Mouse (Mus musculus) cerebellum, adult 9-11 months (tissue): ENCODE results near the gene Ggcx.
A peak's percentile ranks its signal among the peaks of the same experiment; 100 is the strongest.
"Not testable (repeated sequence)": the region's sequence is repeated elsewhere in the genome, so short reads cannot be mapped to it uniquely, and the experiment has no call there.

Experiments
- DNase-seq: peaks from one replicate; pipeline ENCODE4 v3.0.0; 2022

Ggcx gene

DNA sequence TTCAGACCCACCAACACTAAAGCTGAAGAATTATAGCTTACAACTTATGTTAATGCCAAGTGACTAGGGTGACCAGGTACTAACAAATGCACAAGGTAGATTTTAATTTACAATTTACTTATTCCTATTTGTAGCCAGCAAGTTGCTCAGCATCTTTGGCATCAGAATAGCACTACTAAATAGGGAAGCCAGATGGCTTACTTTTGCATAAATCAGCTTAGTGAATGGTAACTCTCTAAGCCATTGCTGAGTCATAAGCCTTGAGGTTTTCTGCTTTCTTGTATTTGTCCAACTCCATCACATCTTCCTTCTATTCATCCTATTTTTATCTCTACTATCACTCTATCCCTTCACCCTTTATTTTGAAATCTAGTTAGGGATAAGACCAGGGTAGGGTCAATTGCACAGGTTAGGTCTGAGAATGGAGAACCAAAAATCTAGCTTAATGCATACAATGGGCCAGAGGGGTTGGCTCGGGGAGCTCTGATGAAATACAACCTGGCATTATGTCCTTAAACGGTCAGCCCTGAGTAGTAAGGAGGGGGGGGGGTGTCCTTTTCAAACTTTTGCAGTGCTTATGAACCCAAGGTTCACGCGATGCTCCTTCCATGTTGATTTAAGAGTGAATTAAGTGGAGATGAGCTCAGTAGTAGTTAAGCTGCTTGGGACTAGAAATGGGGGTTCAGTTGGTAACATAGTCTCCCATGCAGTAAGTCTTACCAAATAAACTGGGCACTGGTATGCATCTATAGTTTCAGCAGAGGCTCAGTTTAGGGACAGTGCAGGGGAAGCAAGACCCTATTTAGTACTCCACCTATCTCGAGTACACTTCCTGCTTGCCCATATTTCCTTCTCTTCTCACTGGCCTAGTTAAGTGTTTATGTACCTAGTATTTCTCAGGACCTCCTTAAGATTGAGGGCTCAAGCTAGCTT is 17.1 kb downstream of the Ggcx start:
- no peak for DNase-seq

DNA sequence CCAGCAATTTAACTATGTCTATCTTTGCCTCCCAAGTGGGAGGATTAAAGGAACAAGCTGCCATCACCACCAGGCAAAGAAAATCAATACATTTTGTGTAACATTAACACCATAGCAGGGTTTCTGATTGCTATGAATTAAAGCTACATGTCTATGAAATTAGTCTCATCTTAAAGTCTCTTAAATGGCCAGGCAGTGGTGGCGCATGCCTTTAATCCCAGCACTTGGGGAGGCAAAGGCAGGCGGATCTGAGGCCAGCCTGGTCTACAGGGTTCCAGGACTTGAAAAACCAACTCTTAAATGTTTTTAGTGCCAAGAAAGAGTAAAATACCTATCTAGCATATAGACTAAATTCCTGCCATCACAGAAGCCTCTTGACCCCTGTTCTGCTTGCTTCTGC is 18.0 kb downstream of the Ggcx start:
- no peak for DNase-seq

DNA sequence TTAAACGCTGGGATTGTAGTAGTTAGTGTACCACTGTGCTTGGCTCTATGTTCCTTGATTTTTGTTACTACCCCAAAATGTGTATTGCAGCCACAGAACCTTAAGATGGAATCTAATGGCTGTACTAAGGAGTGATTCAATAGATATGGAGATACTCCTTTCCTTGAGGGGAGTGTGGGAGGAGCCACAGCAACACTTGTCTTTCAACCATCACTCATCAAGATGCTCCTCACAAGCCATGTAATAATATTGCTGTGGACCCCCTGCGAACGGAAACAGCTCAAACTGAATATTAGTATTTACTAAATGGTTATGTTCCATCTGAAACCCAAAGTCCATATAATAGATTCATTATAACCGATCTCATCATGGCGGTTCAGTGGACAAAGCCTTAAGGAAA is 24.1 kb downstream of the Ggcx start:
- no peak for DNase-seq

DNA sequence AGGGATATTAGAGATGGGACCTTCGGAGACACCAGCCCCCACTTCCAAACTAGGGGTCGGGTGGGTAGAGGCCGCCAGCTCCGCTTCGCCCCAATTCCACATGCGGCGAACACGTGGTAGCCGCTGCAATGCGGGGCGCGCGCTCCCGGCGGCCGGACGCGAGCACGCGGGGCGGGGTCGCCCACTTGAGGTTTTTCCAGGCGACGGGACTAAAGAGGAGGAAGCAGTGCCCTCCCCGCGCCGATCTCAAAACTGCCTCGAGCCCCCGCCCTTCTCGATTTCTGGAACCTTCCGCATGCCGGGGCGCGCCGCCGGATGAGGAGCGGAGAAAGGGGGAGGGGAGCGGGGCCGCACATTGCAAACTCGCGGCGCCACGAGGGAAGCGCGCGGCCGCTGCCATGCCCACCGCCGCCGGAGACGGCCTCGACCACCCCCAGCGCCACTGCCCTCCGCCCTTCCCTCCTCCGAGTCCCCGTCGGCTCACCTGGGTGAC is 24.8 kb downstream of the Ggcx start:
- peak; percentile 95 for DNase-seq

DNA sequence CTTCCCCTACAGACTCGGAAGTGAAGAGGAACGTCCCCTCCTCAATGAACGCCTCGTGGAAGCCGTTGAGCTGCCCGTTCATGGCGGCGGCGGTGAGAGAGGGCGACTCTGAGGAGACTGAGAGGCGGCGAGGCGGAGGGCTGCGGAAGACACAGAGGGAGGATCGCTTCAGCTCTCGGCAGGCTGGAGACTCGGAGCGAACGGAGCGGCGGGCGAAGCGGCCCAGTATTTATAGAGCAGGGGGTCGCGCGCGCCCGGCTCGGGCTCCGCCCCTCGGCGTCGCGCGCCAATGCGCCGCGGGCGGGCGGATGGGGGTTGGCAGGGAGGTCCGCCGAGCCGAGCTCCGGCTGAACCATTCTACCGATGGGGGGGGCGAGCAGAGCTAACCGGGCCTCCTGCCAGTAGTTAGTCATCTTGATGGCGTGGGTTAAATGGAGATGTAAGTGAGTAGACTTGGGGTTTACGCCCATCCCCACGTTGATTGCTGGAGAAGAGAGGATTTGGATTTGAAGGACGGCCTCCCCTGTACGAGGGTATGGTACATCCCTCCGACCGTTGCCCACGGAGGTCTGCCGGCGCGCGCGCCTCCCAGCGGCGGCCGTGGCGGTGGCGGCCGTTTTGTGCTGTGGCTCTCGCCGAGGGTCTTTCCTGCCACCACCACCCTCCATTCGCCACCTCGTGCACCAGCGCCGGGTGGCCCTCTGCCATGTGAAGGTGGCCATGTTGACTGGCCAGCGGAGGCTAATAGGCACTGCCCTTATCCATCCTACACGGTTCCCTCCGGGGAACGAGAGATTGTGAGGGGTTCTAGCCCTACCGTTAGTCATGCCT is 25.5 kb downstream of the Ggcx start, which contains the start of gene Mat2a:
Gene Mat2a (minus strand): TSS at position 204 of the 831 bp plus-strand sequence.
- peak; percentile 95 for DNase-seq

DNA sequence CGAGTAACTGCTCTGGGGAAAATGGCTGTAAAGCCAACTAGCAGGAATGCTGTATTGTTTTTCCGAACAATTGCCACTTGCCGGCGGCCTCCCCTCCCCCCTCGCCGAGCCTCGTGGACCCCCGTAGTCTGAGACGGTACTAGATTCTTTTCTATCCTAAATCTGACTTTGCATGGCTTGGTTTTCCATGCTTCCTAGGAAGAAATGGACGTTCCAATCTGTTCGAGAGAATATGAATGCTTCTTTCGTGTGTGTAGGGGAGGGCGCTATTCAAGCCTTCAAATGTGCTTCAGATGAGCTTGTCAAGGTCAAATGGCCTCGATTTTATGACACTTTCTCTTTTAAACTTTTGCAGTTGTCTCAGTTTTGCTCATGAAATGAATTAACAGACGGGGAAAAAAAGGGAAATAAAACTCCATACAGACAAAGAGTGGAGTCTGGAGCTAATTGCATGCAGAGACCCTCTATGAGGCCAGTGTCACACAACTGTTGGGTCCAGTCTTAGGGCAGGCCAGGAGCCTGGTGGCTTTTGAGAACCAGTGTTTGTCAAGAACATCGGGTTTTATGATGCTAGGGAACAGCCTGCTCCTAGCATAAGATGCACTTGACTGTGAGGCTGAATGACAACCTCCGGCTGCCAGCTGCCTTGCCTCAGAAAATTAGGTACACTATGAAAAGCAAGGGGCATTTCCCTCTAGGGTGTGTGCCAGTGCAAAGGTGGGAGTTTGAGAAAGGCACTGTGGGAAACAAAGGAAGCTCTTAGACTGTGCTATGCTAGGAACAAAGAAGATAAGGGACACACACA is 26.3 kb downstream of the Ggcx start:
- DNase-seq, result peak; percentile 56

DNA sequence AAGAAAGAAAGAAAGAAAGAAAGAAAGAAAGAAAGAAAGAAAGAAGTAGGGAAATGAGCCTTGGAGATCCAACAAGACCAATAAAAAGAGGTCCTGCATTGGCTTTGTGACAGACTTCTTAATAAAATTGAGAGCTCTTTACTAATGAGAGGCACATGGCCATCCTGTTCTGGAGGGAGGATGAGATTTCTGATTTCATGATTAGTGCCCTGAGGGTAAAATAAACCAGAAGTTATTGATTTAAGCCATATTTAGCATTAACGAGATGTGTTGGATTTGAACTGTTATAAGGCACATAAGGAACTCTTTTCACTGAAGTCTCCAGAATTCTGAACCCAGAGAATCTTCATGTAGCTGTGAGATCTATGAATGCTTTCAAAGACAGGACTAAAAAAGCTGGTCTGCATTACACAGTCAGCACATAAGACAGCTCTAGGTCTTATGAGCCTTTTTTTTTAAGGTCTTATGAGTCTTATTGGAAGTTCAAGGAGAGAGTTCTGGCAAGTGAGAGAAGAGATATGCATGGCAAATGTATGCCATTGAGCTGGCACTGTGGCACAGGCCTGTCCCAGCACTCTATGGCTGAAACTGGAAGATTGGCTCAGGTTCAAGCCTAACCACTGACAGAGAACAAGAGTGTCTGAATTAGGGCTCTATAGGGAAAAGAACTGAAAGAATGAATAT is 29.0 kb downstream of the Ggcx start:
- DNase-seq, result no peak

DNA sequence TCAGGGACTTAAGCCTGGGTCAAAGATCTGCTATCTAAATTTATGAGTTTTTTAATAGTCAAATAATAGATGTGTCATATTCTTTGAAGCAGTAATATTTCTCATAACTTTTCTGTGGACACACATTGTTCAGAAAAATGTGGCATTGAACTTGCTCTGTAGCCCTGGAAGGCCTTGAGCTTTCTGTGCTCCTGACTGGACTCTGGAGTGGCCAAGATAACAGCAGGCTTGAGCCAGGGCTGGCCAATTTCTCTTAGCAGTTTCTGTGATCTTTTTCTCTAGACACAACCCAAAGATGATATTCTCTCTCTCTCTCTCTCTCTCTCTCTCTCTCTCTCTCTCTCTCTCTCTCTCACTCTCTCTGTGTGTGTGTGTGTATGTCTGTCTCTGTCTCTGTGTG is 30.9 kb downstream of the Ggcx start:
- DNase-seq, result no peak

DNA sequence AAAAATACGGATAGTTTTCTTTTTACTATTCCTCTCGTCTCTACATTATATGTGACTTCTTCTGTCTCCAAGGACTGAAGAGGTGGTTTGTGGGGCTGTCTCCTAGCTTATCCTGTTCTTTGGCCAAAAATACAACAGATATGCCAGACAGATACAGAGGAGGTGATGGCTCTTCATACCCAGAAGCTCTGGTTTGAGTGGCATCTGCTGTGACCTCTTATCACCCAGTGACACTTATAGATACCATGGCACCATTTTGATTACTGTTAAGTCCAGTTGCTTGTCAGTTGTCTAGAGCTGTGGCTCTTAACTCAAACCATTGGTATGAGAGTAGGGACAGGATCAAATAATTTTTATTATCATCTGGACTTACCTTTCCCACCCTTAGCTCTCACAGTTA is 33.4 kb downstream of the Ggcx start:
- no peak for DNase-seq

DNA sequence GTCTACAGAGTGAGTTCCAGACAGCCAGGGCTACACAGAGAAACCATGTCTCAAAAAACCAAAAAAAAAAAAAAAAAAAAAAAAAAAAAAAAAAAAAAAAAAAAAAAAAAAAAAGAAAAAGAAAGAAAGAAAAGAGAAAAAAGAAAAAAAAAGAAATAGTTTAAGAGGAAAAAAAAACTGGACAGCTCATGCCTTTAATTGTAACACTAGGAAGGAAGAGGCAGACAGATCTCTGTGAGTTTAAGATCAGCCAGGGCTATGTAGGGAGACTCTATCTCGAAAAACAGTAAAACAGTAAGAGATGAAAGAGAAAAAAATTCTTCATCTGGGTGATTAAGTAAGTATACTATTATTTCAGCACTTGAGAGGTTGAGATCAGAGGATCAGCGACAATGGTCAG is 37.7 kb downstream of the Ggcx start:
- not testable (repeated sequence) for DNase-seq

DNA sequence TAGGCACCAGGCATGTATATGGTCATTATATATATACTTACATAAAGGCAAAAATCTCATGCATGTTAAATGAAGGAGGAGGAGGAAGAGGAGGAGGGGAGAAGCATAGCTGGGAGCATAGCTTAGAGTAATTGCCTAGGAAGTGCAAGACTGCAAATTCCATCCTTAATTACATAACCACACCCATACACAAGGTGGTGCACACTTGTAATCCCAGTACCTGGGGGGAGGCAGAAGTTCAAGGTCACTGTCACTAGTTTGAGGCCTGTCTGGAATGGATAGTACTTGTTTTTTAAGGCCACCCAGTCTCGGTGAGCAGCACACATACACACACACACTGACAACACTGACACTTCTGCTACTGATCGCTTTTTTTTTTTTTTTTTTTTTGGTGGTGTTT is 38.2 kb downstream of the Ggcx start:
- no peak for DNase-seq

DNA sequence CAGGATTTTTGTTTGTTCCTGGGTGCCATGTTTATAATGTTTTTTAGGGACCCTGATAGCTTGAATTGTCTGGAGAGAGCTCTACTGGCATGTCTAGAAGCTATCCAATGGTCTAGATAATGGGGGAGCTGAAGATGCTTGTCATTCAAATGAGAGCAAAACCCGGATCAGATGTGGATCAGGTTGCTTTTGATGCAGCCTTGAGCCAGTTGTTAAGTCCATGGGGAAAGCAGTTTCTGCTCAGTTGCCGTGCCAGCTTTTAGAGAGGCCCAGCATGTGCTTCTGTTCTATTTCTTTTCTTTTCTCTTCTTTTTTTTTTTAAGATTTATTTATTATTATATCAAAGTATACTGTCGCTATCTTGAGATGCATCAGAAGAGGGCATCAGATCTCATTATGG is 39.5 kb downstream of the Ggcx start:
- no peak for DNase-seq

DNA sequence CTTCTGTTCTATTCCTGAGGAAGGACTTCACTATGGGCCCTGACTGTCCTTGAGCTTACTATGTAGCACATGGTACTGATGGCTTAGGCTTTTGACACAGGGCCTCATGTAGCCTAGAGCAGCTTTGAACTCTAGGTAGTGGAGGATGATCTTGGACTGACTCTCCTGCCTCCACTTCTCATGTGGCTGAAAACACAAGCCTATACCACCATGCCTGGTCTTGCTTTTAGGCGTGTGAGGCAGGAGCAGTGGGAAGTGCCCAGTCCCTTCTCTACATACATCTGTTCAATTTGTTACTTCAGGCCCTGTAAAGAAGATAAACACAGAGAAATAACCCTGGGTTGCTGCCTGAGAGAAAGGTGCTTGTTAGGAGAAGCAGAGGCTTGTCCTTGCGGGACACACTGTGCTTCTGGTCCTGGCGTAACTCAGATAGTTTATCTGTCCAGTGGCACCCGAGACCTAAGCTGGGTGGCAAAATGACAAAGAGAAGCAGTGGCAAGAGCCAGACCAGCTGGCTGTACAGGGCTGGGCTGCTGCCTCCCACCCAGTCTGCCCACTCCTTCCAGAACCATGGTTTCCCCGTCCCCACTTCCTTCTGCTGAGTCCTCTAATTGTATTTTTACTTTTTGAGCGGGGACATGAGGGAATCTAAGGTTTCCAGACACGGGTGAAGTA is 40.1 kb downstream of the Ggcx start:
- no peak for DNase-seq

DNA sequence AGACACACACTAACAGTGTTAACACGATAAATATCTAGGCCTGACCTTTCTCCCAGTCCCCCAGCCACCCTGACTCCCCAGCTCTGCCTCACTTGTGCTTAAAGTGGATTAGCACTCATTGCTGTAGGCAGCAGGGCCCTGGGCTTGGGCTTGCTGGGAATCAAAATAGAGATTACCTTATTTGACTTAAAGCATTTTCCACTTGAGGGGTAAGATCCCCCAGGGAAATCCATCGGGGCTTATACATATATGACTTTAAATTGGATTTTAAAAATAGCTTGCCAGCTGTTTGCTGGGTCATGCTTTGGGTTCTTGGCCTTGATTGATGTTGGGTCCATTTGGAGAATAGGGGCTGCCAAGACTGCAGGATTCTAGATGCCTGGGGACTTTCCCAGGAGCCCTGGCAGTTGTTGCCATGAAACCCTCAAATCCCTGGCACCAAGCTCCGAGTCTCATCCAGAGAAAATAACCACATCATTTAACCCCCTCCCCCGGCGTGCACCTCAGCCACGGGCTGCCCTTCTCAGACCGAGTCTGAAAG is 40.8 kb downstream of the Ggcx start:
- DNase-seq, result no peak

DNA sequence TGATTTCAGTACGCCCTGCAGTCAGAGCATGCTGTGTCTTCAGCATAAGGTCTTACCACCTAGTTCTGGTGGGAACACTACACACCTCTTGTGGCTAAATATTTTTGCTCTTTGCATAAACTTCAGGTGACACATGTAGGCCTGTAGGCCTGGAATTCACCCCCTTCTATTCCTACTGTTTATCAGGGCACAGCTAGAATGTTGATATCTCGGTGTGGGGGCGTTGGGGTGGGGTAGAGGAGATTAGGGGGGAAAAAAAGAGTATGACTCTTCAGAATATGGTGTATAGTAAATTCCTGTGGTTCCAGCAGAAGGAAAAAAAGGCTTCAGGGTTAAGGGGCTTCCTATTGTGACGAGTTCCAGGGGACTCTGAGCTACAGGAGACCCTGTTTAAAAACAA is 42.5 kb downstream of the Ggcx start:
- no peak for DNase-seq

DNA sequence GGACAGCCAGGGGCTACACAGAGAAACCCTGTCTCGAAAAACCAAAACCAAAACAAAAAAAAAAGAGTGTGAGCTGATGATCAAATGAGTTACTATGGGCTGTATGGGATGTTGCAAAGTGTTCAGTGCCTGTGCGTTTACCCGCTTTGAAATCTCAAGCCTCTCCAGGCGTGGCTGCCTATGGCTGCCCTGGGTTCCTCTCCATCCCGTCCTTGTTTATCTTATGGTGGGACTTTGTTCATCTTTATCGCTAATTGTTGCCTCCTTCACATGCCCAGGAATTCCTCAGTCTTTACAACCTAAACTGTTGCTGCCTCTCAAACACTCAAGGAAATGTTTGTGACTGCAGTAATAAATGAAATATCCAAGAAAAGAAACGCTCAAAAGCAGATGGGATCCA is 44.3 kb downstream of the Ggcx start:
- no peak for DNase-seq

DNA sequence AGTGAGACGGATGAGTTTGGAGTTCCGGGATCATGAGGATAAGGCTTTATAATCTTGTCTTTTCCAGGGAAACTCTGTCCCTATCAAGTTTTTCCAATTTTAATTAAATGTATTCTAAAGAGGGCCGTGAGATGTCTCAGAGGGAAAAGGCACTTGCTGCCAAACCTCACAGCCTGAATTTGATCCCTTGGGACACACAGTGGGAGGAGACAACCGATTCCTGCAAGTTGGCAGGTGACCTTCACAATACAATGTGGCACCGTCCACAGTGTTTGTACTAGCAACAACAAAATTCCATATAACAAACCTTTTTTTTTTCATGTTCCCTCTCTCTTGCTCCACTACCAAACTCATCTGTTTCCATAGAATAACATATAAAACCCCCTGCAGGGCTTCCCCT is 44.8 kb downstream of the Ggcx start:
- no peak for DNase-seq

DNA sequence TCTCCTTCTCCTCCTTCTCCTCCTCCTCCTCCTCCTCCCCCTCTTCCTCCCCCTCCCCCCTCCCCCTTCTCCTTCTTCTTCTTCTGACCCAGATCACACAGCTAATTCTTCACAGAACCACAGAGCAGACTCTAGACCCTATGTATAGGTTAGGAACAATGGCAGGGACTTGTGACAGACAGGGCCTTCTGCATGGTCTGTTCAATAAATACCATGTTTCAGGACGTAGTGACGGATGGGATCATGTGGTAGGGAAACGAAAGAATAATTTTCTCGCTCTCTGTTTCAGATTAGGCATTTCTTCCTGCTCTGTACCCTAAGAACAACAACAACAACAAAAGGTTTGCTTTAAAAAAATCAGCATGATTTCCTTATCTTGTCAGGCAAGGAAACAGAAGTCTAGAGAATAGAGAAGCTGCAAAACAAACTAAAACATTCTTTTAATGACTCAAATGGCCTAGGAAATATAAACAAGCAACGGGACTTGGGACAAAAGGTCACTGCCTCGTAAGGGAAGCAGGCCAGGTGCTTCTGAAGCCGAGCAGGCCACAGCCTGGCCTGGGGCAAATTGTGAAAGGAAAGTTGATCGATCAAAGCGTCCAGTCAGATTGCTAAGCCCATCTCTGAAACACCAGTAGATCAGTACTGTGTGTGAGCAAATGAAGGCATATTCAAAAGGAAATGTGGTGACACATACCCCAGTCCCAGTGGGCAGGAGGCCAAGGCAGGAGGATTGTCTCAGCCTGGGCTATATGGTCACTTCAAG is 46.1 kb downstream of the Ggcx start:
- DNase-seq, result no peak

DNA sequence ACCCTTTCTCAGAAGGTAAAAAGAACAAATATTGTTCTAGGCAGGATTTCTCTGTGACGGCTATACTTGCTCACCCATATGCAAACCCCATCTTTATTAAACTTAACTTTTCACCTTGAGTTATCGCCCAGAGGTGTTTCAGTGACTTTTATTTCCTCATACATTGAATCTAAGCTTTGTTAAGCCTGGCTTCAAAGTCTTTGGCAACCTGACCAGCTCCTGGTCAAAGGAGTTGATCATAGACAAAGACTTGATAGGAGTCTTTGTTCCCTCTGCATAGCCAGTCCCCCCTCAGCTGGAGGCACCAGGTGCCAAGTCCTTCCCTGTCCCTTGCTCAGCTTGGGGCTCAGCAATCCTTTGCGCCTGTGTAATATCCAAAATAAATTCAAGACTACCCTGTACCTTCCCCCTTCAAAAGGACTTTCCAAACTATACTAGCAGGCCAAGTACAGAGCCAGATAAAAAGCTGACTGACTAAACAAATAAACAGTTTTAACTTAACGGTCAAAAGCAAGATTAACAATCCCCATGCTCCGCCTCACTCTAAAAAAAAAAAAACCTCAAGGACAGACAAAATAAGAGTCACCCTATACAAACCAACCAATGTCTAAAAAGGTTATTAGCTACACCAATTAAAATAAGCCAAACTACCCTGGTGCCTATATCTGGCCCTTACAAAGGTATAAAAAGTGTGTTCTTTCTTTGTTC is 48.6 kb downstream of the Ggcx start:
- DNase-seq, result not testable (repeated sequence)
